ENCODE assay signal across 20 mouse cellular contexts in genomic region chr17:73058319-73058718, GRCm38 (mm10). TPM values are rescaled to one million over a fixed set of nuclear protein-coding genes. Genes with fewer than 3 reads are reported as not detected.
DNase-seq lines count a peak whose midpoint lies in the region; ATAC-seq lines count a peak whose summit lies in the region.
"Had no signal": no experiment of that assay in that cellular context is flagged by ENCODE, and none has a peak within 500 bp of the region (broad histone marks: within the 10 kb centered on the region; RNA-seq: fewer than 3 reads in every experiment).

No protein-coding gene starts in this region.

- H3K27me3 ChIP-seq in heart, embryonic 15.5 days: no peaks in the 10 kb centered on the region
- H3K27me3 ChIP-seq: embryonic facial prominence, embryonic 12.5 days; forebrain, embryonic 15.5 days had no signal

- peaks cover 19% of the 10 kb centered on the region for H3K4me1 ChIP-seq in heart, embryonic 15.5 days (replicated peaks)
- H3K4me1 ChIP-seq: forebrain, embryonic 15.5 days had no signal

- H3K4me3 ChIP-seq in heart, embryonic 15.5 days: no peak overlapping the region
- H3K4me3 ChIP-seq: embryonic facial prominence, embryonic 12.5 days; forebrain, embryonic 15.5 days; heart, adult 2 months; hindbrain, embryonic 13.5 days had no signal

- H3K27ac ChIP-seq in heart, embryonic 15.5 days: peak overlapping the region; percentile 38; the same call in 1 of the 2 replicates
- H3K27ac ChIP-seq: embryonic facial prominence, embryonic 12.5 days; forebrain, embryonic 15.5 days; heart, adult 2 months; hindbrain, embryonic 13.5 days; hindbrain, postnatal 0 days had no signal

- peak; percentile 52 for DNase-seq in adrenal gland, postnatal 10 days
- no peak for DNase-seq in adrenal gland, postnatal 36 days
- peak; percentile 43 to 66 for DNase-seq in cerebellum, postnatal 14 days
- no peak for DNase-seq in cerebellum, adult 8-10 months
- no peak for DNase-seq in heart, postnatal 25 days (ENCODE audit: low spot score)
- DNase-seq in left cerebral cortex, postnatal 4 days: peak; percentile 69
- no peak for DNase-seq in left cerebral cortex, adult 11 months (ENCODE audit: low spot score)
- DNase-seq: adrenal gland, adult 8-10 months; B cell, adult 2 months; gastrocnemius, postnatal 36 days; kidney, adult 11 months; kidney, adult 9 months had no signal

- H3K4me2 ChIP-seq in heart, embryonic 15.5 days: no peak overlapping the region
- H3K4me2 ChIP-seq: embryonic facial prominence, embryonic 12.5 days; forebrain, embryonic 15.5 days; hindbrain, embryonic 13.5 days had no signal

- no peaks in the 10 kb centered on the region for H3K36me3 ChIP-seq in heart, embryonic 15.5 days
- H3K36me3 ChIP-seq: embryonic facial prominence, embryonic 12.5 days; forebrain, embryonic 15.5 days; G1E; hindbrain, embryonic 13.5 days had no signal

- ATAC-seq in heart, embryonic 15.5 days (replicated peaks; ENCODE audit: insufficient number of reproducible peaks, insufficient read depth, low FRiP score, low read depth): no peak
- ATAC-seq: CD4-positive, CD25-positive, alpha-beta regulatory T cell, adult 4 months; forebrain, embryonic 15.5 days; hindbrain, postnatal 0 days had no signal

- intact Hi-C loops in heart, postnatal 25 days (cut with DNase I): no loop called here
- intact Hi-C loops in left cerebral cortex, postnatal 4 days (cut with DNase I): no loop called here

- whole genome bisulfite sequencing in heart, embryonic 15.5 days: 43% methylated on average over 5 of the region's 5 CpGs

- H3K9me3 ChIP-seq in heart, embryonic 15.5 days (replicated peaks): no peaks in the 10 kb centered on the region
- H3K9me3 ChIP-seq: embryonic facial prominence, embryonic 12.5 days; forebrain, embryonic 15.5 days; G1E; hindbrain, embryonic 13.5 days had no signal

- no peak overlapping the region for H3K9ac ChIP-seq in heart, embryonic 15.5 days
- H3K9ac ChIP-seq: embryonic facial prominence, embryonic 12.5 days; forebrain, embryonic 15.5 days; hindbrain, embryonic 13.5 days had no signal

RNA-seq across cellular contexts. Expression of gene Lclat1, which starts 49.5 kb away (rescaled TPM):
- 10 to 100 TPM; 35.3 to 39.1 TPM for total RNA-seq in adrenal gland, postnatal 10 days (2021)
- total RNA-seq in adrenal gland, postnatal 36 days (2021): 10 to 100 TPM; 39.4 to 48.0 TPM
- 35.9 and 36.3 TPM in 2 replicates for polyA plus RNA-seq in heart, embryonic 15.5 days (2015; fragmentation: Nextera tagmentation; extraction: Ambion mirVana)
- total RNA-seq in heart, postnatal 25 days (2021): 100 to 1,000 TPM; 107 to 116 TPM
- total RNA-seq in left cerebral cortex, postnatal 4 days (2021): 10 to 100 TPM; 28.8 to 33.3 TPM

Comparison
In these comparisons a context has a peak if more than half of its experiments do, and no peak if none do; other contexts are left out.
1. DNase-seq: peak in adrenal gland, postnatal 10 days (single experiment), cerebellum, postnatal 14 days (2 of 2) and left cerebral cortex, postnatal 4 days (single experiment); none in adrenal gland, postnatal 36 days (0 of 2), cerebellum, adult 8-10 months (single experiment), heart, postnatal 25 days (single experiment) and left cerebral cortex, adult 11 months (single experiment).